Mouse (Mus musculus) spleen, adult 2 months (tissue): ENCODE measurements around the gene Vezt.

Source experiments
- CTCF ChIP-seq: fragments of 200-500 bp; IDR thresholded peaks from 2 replicates; pipeline ENCODE4 v1.5.1; 2011; ENCODE audit warnings: mild to moderate bottlenecking, inconsistent platforms; ENCODE audit not compliant: insufficient read depth, insufficient read length, insufficient replicate concordance; ENCODE audit errors: extremely low read depth
- POLR2A ChIP-seq: fragments of 200-500 bp; IDR thresholded peaks from 2 replicates; pipeline ENCODE4 v1.6.1; 2011; ENCODE audit warnings: low read depth, low read length, inconsistent platforms

DNA sequence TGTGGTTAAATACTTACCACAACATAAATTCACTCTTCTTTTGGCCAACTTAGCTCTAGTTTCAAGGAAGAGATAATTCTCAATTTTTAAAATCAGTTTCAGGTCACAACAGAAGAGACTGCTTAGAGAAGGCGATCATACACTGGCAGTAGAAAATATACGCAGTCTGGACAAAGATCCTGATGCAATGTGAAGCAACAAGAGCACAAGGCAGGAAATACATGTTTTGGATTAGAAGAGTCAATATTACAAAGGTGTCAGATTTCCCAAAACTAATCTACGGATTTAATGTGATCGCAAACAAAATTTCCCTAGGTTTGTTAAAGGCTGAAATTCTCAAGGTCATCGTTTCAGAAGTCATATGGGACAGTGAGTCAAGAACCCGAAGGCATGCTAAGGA, 4.5 kb downstream of the Vezt start:
- TF ChIP-seq CTCF (no peak), POLR2A (no peak)
